Mouse (Mus musculus): ENCODE measurements around the gene Psat1. TPM values are rescaled to one million over a fixed set of nuclear protein-coding genes. Genes with fewer than 3 reads are reported as not detected.

Gene Psat1
- total RNA-seq, 2 experiments from 2014 or later: 52.7 to 63.8 TPM

- no peak for ATAC-seq (replicated peaks; ENCODE audit: low FRiP score, low TSS enrichment, poor library complexity, severe bottlenecking)
Measured at GRCm38 (mm10) chr19:15925719-15926045, 21.5 kb downstream of the Psat1 start.

GRCm38 (mm10) chr19:15924866-15925718 is 22.0 kb downstream of the Psat1 start:
- ATAC-seq (replicated peaks; ENCODE audit: low FRiP score, low TSS enrichment, poor library complexity, severe bottlenecking): peak; percentile 97

GRCm38 (mm10) chr19:15924181-15924865 is 22.8 kb downstream of the Psat1 start:
- peak; percentile 68 for ATAC-seq (replicated peaks; ENCODE audit: low FRiP score, low TSS enrichment, poor library complexity, severe bottlenecking)

GRCm38 (mm10) chr19:15923426-15923825 is 23.7 kb downstream of the Psat1 start:
- no peak for ATAC-seq (replicated peaks; ENCODE audit: low FRiP score, low TSS enrichment, poor library complexity, severe bottlenecking)

- no peak for ATAC-seq (replicated peaks; ENCODE audit: low FRiP score, low TSS enrichment, poor library complexity, severe bottlenecking)
Measured at GRCm38 (mm10) chr19:15919336-15919735, 27.8 kb downstream of the Psat1 start.

GRCm38 (mm10) chr19:15918111-15918510 is 29.0 kb downstream of the Psat1 start:
- ATAC-seq (replicated peaks; ENCODE audit: low FRiP score, low TSS enrichment, poor library complexity, severe bottlenecking): no peak

- ATAC-seq (replicated peaks; ENCODE audit: low FRiP score, low TSS enrichment, poor library complexity, severe bottlenecking): no peak
Measured at GRCm38 (mm10) chr19:15913249-15913997, 33.7 kb downstream of the Psat1 start.

GRCm38 (mm10) chr19:15911441-15911840 is 35.7 kb downstream of the Psat1 start:
- 0 out of 2 replicates have a peak, but pooled peaks have one; percentile 3 for ATAC-seq (replicated peaks; ENCODE audit: low FRiP score, low TSS enrichment, poor library complexity, severe bottlenecking)

GRCm38 (mm10) chr19:15910987-15911386 is 36.1 kb downstream of the Psat1 start:
- ATAC-seq (replicated peaks; ENCODE audit: low FRiP score, low TSS enrichment, poor library complexity, severe bottlenecking): peak; percentile 95

- ATAC-seq (replicated peaks; ENCODE audit: low FRiP score, low TSS enrichment, poor library complexity, severe bottlenecking): peak; percentile 83
Measured at GRCm38 (mm10) chr19:15910488-15910887, 36.6 kb downstream of the Psat1 start.

- no peak for ATAC-seq (replicated peaks; ENCODE audit: low FRiP score, low TSS enrichment, poor library complexity, severe bottlenecking)
Measured at GRCm38 (mm10) chr19:15908016-15908415, 39.1 kb downstream of the Psat1 start.

GRCm38 (mm10) chr19:15904734-15905133 is 42.4 kb downstream of the Psat1 start:
- ATAC-seq (replicated peaks; ENCODE audit: low FRiP score, low TSS enrichment, poor library complexity, severe bottlenecking): no peak

GRCm38 (mm10) chr19:15903508-15904480 is 43.3 kb downstream of the Psat1 start:
- no peak for ATAC-seq (replicated peaks; ENCODE audit: low FRiP score, low TSS enrichment, poor library complexity, severe bottlenecking)

- no peak for ATAC-seq (replicated peaks; ENCODE audit: low FRiP score, low TSS enrichment, poor library complexity, severe bottlenecking)
Measured at GRCm38 (mm10) chr19:15895681-15896080, 51.5 kb downstream of the Psat1 start.

- ATAC-seq (replicated peaks; ENCODE audit: low FRiP score, low TSS enrichment, poor library complexity, severe bottlenecking): no peak
Measured at GRCm38 (mm10) chr19:15892146-15892545, 55.0 kb downstream of the Psat1 start.

- ATAC-seq (replicated peaks; ENCODE audit: low FRiP score, low TSS enrichment, poor library complexity, severe bottlenecking): no peak
Measured at GRCm38 (mm10) chr19:15888466-15888865, 58.7 kb downstream of the Psat1 start.

GRCm38 (mm10) chr19:15882705-15883426 is 64.3 kb downstream of the Psat1 start:
- ATAC-seq (replicated peaks; ENCODE audit: low FRiP score, low TSS enrichment, poor library complexity, severe bottlenecking): peak; percentile 94

- no peak for ATAC-seq (replicated peaks; ENCODE audit: low FRiP score, low TSS enrichment, poor library complexity, severe bottlenecking)
Measured at GRCm38 (mm10) chr19:15880731-15881130, 66.4 kb downstream of the Psat1 start.

All from megakaryocyte-erythroid progenitor cell, adult 5-6 weeks (primary cell).